Mouse (Mus musculus) left cerebral cortex, postnatal 10 days (tissue): ENCODE measurements around the gene Cnfn. TPM values are rescaled to one million over a fixed set of nuclear protein-coding genes. Genes with fewer than 3 reads are reported as not detected.
"Not testable (repeated sequence)": the region's sequence is repeated elsewhere in the genome, so short reads cannot be mapped to it uniquely, and the experiment has no call there.

ENCODE experiments used
- DNase-seq, 2 experiments: peaks; one replicate each; pipeline ENCODE4 v3.0.0; 2021 to 2022; ENCODE audit warnings: low spot score in 2 of 2, mixed read lengths in 1 of 2; ENCODE audit errors: extremely low spot score in 1 of 2
- intact Hi-C: fragments of 180-260 bp; cut with DNase I; formaldehyde crosslinking; loops from one replicate; pipeline ENCODE4 v1.15.1; 2025
- total RNA-seq, 2 experiments: library from RNA; stranded (reverse); gene quantifications; 2 replicates each; pipeline ENCODE4 v1.2.3; 2021

Cnfn gene
- total RNA-seq, 2 experiments from 2014 or later: not detected

DNA sequence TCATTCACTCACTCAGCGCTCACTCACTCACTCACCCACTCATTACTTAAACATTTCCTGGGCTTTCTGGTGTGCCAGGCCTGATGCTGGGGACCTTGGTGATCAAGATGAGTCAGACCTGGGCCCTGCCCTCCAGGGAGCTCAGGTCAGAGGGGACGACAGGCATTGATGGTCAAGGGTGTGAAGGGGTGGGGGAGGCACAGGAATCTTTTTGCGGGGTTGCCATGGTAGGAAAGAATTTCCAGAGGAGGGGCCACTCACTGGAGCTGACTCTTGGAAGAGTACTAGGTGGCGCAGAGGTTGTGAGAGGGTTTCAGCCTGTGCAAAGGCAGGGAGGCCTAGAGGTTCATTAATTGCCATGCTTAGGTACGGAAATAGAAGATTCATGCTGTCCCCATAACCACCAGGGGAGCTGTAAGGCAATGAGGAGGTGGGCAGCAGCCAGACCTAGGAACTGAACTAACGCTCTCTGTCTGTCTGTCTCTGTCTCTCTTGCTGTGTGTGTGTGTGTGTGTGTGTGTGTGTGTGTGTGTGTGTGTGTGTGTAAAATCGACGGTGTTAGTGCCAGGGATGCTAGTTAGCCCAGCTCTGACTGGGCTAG lies 7.7 kb upstream of the Cnfn start:
- intact Hi-C loops: loop anchor here (5.0 kb wide), 1 partner anchor 60 kb away; the partner anchor contains the start of gene Megf8

DNA sequence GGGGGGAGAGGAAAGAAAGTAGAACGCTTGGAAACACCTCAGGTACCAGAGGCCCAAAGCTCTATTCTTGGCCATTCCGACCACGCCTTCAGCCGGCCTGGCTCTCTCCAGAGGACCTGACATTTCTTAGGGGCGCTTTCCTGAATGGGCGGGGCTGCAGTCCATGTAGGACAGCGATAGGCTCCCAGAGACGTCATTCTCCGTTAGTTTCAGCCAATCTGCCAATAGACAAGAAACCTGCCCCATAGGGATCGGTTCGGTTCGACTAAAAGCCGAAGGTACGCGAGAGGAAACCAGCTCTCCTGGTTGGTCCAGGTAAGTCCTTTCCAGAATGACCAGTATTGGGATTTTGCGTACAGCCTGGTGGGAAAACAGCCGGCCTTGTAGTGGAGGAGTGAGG lies 7.0 kb upstream of the Cnfn start:
- peak; percentile 89 to 90 for DNase-seq
- intact Hi-C loops: loop anchor here (5.0 kb wide), 1 partner anchor 59 kb away; the partner anchor contains the start of gene Megf8

More for the DNA sequence above, 7.7 kb upstream of the Cnfn start:
- DNase-seq: peak in 1 of 2 experiments; percentile 24

DNA sequence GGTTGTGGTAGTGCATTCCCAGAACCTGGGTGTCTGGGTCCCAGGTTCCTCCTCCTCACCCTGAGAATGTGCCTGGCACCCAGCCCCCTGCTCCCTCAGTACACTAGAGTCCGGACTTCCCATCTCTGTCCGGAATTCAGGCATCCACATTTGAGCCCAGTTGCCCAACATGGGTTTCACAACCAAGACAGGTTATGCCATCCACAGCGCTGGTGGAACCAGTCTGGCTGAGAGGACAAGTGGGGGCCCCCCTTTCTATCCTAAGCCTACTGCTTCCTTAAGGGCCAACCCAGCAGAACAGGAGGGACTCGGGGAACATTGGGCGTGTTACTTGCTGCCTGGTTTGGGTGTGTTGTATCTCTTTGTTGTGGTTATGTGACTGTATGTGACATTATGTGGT lies 2.9 kb upstream of the Cnfn start:
- peak in 1 of 2 experiments; percentile 23 for DNase-seq
- intact Hi-C loops: no loop called here

DNA sequence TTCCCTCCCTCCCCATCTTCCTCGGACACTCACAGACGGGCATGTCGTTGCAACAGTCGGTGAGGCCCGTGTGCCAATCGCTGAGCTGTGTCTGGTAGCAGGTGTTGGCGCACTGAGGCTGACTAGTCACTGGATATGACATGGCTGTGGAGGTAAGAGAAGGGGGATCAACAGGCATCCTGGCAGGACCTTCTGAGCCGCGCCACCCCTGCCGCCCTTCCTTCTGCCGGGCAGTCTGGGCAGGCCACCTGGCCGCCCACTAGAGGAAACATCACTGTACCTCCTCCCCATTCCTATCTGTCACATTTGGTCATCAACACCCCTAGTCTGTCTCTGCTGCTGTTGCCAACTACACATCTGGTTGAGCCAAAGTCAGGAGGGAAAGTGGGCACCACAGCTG lies 1.2 kb downstream of the Cnfn start:
- intact Hi-C loops: no loop called here

DNA sequence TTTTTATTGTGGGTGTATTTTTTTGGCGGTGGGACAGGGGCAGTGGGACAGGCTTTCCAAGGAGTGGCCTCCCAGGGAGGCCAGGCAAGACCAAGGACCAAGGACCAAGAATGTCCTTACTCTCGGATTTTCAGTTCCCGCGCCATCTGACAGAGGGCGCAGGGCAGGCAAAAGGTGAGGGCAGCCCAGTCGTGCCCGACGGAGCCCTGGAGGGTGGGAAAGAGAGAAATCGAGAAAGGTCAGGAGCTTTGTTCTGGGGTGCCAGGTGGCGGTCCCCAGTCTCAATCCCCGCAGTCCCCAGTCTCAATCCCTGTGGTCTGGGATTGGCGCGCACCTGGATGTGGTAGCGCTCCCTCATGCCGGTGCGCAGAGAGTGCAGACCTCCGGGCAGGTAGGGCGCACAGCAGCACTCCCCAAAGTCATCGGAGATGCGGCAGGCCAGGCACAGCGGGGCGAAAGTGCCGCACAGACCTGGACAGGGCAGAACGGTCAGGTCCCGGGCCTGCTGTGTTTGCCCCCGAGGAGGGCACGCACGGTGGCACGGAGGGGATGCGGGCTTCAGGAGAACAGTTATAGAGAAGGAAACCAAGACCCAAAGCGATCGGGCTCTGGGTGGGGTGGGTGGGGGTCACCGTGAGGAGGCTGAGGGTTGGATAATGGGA lies 1.8 kb downstream of the Cnfn start:
- DNase-seq: peak in 1 of 2 experiments; percentile 48
- intact Hi-C loops: no loop called here

More for the DNA sequence above, 1.2 kb downstream of the Cnfn start:
- DNase-seq: peak in 1 of 2 experiments; percentile 22

DNA sequence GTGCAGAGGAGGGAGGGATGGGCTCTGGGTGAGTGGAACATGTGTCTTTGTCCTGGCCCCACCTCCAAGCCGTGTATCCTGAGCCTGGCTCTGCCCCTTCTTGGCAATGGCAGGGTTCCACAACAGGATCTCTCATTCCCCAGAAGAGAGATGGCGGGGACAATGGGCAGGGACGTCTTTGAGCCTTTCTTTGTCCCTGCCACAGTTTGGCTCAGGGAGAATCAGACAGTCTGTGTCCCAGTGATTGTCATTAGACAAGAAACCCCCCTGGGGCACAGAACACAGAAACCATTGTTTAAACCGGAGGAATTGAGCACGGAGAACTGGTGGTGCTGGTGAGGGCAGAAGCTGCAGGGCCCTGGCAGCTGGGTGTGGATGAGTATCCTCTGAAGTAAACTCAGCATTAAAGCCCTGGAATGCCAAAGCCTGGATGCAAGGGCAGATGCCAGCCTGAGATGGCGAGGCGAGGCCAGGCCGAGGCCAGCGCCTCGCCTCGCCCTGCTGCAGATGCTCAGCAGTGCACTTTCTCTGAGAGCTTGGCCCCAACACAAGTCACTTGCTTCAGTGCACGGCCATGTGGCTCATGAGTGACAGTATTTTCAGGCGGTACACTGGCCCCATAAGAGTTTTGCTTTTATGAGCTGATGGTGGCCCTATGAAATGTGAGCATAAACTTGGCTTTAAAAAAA lies 3.4 kb downstream of the Cnfn start:
- DNase-seq: peak in 1 of 2 experiments; percentile 43
- intact Hi-C loops: no loop called here

DNA sequence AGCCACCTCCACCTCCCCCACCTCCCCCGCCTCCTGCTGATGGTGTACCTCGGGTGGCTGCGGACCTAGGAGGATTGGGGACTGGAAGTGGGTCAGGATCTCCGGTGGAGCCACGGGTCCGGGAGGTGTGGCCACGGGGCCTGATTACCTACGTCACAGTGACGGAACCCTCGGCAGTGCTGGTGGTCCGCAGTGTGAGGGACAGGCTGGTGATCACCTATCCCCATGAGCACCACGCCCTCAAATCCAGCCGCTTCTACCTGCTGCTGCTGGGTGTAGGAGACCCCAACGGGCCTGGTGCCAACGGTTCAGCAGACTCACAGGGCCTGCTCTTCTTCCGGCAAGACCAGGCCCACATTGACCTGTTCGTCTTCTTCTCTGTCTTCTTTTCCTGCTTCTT lies 5.9 kb downstream of the Cnfn start:
- peak in 1 of 2 experiments; percentile 44 for DNase-seq
- intact Hi-C loops: no loop called here

DNA sequence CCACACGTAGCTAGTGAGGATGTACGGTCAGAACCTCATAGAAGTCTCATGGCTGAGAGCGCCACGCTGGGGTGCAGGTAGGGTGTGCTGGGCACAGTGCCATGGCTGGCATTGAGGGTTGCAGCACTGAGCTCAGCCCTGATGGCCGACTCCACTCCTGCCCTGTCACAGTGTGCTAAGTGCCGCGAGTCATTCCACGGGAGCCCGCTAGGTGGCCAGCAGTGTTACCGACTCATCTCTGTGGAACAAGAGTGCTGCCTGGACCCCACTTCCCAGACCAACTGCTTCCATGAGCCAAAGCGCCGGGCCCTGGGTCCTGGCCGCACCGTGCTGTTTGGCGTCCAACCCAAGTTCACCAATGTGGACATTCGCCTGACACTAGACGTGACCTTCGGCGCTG lies 6.4 kb downstream of the Cnfn start:
- intact Hi-C loops: no loop called here
- peak in 1 of 2 experiments; percentile 55 for DNase-seq

DNA sequence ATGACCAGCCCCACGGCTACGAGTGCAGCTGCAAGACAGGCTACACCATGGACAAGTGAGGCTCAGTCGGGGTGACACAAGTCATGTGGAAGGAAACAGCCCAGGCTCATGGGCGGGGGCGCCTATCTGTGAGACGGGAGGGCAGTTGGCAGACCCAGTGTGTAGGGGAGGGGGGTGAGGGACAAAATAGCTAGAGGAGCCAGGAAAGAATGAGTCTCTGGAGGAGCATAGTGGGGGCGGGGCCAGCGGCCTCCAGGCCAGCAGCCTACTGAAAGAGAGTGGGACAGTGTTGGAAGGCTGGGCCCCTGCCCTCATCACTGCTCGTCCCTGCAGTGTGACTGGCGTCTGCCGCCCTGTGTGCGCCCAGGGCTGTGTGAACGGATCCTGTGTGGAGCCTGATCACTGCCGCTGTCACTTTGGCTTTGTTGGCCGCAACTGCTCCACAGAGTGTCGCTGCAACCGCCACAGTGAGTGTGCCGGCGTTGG lies 10.8 kb downstream of the Cnfn start:
- no peak for DNase-seq
- intact Hi-C loops: no loop called here

DNA sequence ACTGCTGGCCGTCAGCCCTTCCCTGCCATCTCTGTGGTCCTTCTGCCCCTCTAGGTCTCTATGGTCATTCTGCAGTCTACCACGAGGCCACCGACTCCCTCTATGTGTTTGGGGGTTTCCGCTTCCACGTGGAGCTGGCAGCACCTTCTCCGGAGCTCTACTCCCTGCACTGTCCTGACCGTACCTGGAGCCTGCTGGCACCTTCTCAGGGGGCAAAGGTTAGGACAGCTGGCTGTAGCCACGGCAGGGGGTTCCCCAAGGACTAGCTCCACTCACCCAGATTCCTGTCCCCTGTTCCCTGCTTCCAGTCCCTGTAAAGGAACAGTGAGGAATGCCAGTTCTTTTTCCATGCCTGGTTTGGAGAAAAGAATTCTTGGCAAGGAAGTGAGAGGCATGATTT lies 20.7 kb downstream of the Cnfn start:
- intact Hi-C loops: no loop called here
- DNase-seq: no peak

DNA sequence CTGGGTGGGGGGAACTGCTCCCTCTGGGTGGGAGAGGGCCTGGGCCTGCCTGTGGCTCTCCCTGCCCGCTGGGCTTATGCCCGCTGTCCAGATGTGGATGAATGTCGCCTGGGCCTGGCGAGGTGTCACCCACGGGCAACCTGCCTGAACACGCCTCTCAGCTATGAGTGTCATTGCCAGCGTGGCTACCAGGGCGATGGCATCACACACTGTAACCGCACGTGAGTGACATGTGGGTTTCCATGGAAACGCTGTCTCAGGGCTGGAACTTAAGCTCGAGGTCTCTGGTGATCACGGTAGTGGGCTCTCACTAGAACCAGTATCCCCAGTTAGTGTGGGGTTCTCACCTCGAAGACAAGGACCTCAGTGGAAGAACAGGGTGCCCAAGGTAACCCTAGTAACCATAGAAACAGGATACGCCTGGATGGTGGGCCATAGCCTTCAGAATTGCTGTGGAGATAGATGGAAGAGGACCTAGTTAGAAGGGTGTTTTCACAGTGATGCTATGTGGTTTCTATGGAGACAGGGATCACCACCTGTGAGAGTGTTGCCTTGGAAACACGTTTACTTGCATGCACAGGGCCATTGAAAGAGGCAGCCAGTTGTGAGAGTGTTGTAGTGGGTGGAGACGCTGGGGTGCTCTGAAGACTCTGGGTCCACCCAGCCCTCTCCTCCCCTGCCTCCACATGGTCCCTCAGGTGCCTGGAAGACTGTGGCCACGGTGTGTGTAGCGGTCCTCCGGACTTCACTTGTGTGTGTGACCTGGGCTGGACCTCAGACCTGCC lies 28.3 kb downstream of the Cnfn start:
- intact Hi-C loops: no loop called here
- peak; percentile 42 to 53 for DNase-seq

DNA sequence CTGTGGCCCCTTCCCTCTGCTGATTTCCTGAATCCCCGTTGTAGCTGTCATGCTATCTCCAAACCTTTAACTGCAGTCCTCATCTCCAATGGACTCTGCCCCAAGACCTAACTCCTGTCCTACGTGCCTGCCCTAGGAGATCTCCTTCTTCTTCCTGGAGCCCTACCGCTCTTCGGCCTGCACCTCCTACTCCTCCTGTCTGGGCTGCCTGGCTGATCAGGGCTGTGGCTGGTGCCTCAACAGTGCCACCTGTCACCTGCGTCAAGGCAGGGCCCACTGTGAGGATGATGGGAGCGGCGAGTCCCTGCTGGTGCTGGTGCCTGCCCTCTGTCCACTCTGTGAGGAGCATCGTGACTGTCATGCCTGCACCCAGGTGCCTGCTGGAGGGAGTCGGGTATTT lies 30.2 kb downstream of the Cnfn start:
- DNase-seq: no peak
- intact Hi-C loops: no loop called here

DNA sequence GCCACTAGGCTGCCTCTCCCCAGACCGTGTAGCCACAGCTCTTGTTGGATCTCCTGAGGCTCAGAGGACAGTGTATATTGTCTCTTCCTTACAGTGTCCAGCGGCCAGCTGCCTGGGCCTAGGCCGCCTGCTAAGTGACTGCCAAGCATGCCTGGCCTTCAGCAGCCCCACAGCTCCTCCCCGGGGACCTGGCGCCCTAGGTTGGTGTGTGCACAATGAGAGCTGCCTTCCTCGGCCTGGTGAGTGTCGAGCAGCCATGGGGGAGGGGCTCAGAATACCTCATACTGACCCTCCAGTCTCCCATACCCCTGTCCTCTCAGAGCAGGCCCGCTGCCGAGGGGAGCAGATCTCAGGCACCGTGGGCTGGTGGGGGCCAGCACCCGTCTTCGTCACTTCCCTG lies 35.1 kb downstream of the Cnfn start:
- intact Hi-C loops: no loop called here
- DNase-seq: no peak

DNA sequence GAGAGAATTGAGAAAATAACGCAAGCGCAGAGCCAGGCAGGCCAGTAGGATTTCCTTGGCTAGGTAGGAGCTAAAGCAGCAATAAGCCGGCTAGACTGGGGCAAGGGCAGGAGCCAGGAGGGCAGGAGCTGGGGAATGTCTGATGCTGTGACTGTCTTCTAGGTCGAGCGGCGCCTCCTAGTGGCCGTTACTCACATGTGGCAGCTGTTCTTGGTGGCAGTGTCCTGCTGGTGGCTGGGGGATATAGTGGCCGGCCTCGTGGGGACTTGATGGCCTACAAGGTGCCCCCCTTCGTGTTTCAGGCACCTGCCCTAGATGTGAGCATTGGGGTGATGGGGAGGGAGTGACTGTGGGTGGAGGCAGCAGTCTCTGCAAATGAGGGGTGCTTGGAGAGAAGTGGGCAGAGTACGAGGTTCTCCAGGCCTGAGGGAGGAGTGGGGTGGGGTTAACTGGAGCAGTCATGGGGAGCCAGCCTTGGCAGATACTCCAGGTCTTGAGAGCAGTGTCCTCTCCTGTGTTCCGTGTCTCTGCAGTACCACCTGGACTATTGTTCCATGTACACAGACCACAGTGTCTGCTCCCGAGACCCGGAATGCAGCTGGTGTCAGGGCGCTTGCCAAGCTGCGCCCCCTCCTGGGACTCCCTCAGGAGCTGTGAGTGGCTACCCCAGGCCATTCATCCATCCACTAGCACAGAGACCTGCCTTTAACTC lies 35.8 kb downstream of the Cnfn start:
- intact Hi-C loops: no loop called here
- DNase-seq: peak; percentile 37 to 85

DNA sequence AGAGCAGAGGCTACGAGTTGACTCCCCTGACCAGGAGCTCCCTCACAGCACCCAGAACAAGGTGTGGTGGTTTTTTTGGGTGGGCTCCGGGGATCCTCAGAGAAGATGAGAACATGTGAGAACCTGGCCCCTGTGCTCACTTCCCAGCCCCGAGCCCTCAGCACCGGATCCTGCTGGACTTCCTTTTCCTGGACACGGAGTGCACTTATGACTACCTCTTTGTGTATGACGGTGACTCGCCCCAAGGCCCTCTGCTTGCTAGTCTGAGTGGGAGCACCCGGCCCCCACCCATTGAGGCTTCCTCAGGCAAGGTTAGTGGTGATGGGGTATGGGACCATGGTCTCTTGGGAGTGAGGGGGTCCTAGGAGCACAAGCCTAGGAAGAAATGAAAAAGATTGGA lies 43.3 kb downstream of the Cnfn start:
- intact Hi-C loops: no loop called here
- no peak for DNase-seq

DNA sequence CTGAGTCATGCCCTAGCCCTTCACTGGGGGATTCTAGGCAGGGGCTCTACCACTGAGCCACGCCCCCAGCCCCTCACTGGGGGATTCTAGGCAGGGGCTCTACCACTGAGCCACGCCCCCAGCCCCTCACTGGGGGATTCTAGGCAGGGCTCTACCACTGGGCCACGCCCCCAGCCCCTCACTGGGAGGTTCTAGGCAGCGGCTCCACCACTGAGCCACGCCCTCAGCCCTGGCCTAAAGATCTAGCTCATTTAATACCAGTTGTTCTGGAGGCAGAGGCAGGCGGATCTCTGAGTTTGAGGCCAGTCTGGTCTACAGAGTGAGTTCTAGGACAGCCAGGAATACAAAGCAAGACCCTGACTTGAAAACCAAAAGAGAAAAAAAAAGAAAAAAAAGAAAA lies 44.1 kb downstream of the Cnfn start:
- intact Hi-C loops, DNase-seq: not testable (repeated sequence)

DNA sequence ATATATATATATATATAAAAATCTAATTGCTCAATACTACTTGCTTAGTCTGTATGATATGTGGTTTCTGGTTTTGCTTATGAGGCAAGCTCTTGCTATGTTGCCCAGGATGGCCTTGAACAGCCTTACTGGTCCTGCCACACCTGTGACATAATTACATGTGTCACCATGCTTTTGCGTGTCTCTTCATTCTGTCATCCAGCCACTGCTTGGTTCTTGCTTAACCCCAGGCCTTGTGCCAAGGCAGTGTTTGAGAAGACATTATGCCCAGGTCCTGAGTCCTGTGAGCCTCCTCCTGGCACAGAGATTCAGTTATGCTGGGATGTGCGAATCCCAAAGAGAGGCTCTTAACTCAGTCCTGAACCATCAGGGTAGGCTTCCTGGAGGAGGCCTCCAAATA lies 46.3 kb downstream of the Cnfn start:
- no peak for DNase-seq
- intact Hi-C loops: no loop called here

DNA sequence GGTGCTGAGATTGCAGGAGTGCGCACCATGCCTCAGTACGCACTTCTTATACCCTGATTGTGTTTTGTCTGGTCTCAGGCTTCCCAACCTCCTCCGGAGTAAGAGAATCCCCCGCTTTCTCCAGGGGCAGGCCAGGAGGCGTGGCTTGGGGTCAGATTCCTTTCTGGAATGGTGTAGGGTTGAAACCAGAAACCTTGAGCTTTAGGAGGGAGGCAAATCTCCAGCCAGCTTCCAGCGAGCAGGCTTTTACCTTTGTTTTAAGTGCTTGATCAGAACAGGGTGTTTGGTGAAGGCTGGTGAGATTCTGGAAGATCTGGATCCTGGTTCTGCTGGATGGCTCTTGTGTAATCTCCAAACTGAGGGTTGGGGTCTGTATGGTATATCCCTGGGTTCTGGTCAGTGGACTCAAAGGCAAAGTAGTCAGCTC lies 47.5 kb downstream of the Cnfn start:
- intact Hi-C loops: no loop called here
- peak in 1 of 2 experiments; percentile 34 for DNase-seq
